Mouse (Mus musculus) embryonic facial prominence, embryonic 14.5 days (tissue): Measurements from ENCODE around the gene Mst1. TPM values are rescaled to one million over a fixed set of nuclear protein-coding genes. Genes with fewer than 3 reads are reported as not detected.

Experiments
- ATAC-seq: fragments of 200-750 bp; cut with Nextera tagmentation; 2 replicates; pipeline ENCODE4 v1.8.0; 2017; ENCODE audit warnings: low read depth, moderate number of reproducible peaks, moderate TSS enrichment
- DNase-seq: peaks from one replicate; pipeline ENCODE4 v3.0.0-alpha.2; 2015; ENCODE audit warnings: low spot score
- H3K27ac ChIP-seq: fragments of 300-500 bp; sonication (generic); replicated peaks from 2 replicates; pipeline ENCODE4 v1.5.1; 2014; ENCODE audit warnings: low read depth, mild to moderate bottlenecking, low read length, moderate library complexity
- H3K27me3 ChIP-seq: fragments of 300-500 bp; sonication (generic); replicated peaks from 2 replicates; pipeline ENCODE4 v1.6.1; 2014; ENCODE audit warnings: low read length; ENCODE audit not compliant: control insufficient read depth, insufficient read depth
- H3K36me3 ChIP-seq: fragments of 300-500 bp; sonication (generic); 2 replicates; pipeline ENCODE4 v1.6.1; 2014; ENCODE audit warnings: low read length, mixed read lengths; ENCODE audit not compliant: control insufficient read depth, insufficient read depth
- H3K4me1 ChIP-seq: fragments of 300-500 bp; sonication (generic); 2 replicates; pipeline ENCODE4 v1.6.1; 2014; ENCODE audit warnings: antibody characterized with exemption, low read length; ENCODE audit not compliant: control insufficient read depth, insufficient read depth
- H3K4me2 ChIP-seq: fragments of 300-500 bp; sonication (generic); 2 replicates; pipeline ENCODE4 v1.6.1; 2014; ENCODE audit warnings: low read depth, mild to moderate bottlenecking, low read length, moderate library complexity, mixed read lengths
- H3K4me3 ChIP-seq: fragments of 300-500 bp; sonication (generic); 2 replicates; pipeline ENCODE4 v1.5.1; 2014; ENCODE audit warnings: low read depth, mild to moderate bottlenecking, low read length
- H3K9ac ChIP-seq: fragments of 300-500 bp; sonication (generic); 2 replicates; pipeline ENCODE4 v1.6.1; 2014; ENCODE audit warnings: low read depth, mild to moderate bottlenecking, low read length, moderate library complexity, mixed read lengths
- H3K9me3 ChIP-seq: fragments of 300-500 bp; sonication (generic); 2 replicates; pipeline ENCODE4 v1.6.1; 2016; ENCODE audit warnings: low read length; ENCODE audit not compliant: control insufficient read depth
- WGBS: fragments of 180-500 bp; shearing (Covaris S2); extraction: QIAGEN DNeasy Blood & Tissue Kit; methylation state at CpG from one replicate; pipeline ENCODE4 v1.1.7; 2014; 5-methylcytosine and 5-hydroxymethylcytosine counted together
- microRNA-seq: library from miRNA; unstranded; fragments of <30 nt; microRNA quantifications from one replicate; pipeline ENCODE4, GENCODE M21; 2016; ENCODE audit warnings: borderline number of aligned reads
- polyA plus RNA-seq: library from polyadenylated mRNA; unstranded; fragments of >200 nt; fragmentation: Nextera tagmentation; extraction: Ambion mirVana; gene quantifications from 2 replicates; pipeline ENCODE4 v1.2.1, GENCODE M21; 2014

Gene Mst1
- polyA plus RNA-seq, 1 experiment from 2014 or later: 0.89 TPM

DNA sequence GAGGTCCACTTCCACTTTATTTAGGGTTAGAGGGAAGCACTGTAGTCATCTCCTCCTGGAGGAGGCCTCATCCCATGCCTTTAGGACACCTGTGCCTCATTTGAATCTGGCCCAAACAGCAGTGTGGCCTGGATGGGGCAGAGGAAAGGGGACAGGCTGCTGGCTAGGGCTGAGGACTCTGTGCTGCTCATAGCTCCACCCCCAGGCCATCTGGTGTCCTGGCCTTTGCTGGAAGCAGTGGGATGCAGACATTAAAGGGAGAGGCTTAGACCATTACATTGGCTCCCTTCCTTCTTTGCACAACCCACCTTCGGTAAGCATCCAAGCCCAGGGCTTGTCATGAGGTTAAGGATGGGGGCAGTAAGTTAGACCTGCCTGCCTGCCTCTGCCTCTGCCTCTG, 53.2 kb downstream of the Mst1 start:
- H3K27me3 ChIP-seq: no peaks in the 10 kb centered on the region
- no peak overlapping the region for H3K4me3 ChIP-seq
- H3K4me2 ChIP-seq: no peak overlapping the region
- no peak overlapping the region for H3K9ac ChIP-seq
- ATAC-seq (no peak), DNase-seq (no peak)
- no peak overlapping the region for H3K27ac ChIP-seq
- no CpG with 5 or more reads among the region's 1 CpGs for WGBS
- no peaks in the 10 kb centered on the region for H3K36me3 ChIP-seq
- H3K9me3 ChIP-seq: no peaks in the 10 kb centered on the region
- no peaks in the 10 kb centered on the region for H3K4me1 ChIP-seq

Small RNA genes lying within 50 kb of the gene (microRNA-seq; reads per million reads assigned to microRNA genes)
- gene Gm47303 (not detected), gene Mir7088 (not detected)

Other genes starting within 250 kb of the Mst1 start
- 52.2 and 61.0 TPM in 2 replicates for gene Rbm6, start 207.2 kb upstream of the Mst1 start, polyA plus RNA-seq
- 11.4 and 11.8 TPM in 2 replicates for gene Mon1a, start 192.3 kb upstream of the Mst1 start, polyA plus RNA-seq
- 2.8 and 3.1 TPM in 2 replicates for gene Mst1r, start 173.6 kb upstream of the Mst1 start, polyA plus RNA-seq
- not detected in 2 replicates for gene Actl11, start 152.0 kb upstream of the Mst1 start, polyA plus RNA-seq
- 2.2 and 2.6 TPM in 2 replicates for gene Camkv, start 144.8 kb upstream of the Mst1 start, polyA plus RNA-seq
- gene Traip, start 130.3 kb upstream of the Mst1 start, polyA plus RNA-seq: 15.5 and 23.4 TPM in 2 replicates
- 25.5 and 28.1 TPM in 2 replicates for gene Uba7, start 104.9 kb upstream of the Mst1 start, polyA plus RNA-seq
- gene Gm20661, start 97.4 kb upstream of the Mst1 start, polyA plus RNA-seq: 5.9 and 6.9 TPM in 2 replicates
- 77.7 and 84.8 TPM in 2 replicates for gene Inka1, start 94.6 kb upstream of the Mst1 start, polyA plus RNA-seq
- 8.6 and 12.5 TPM in 2 replicates for gene Cdhr4, start 87.9 kb upstream of the Mst1 start, polyA plus RNA-seq
- 0.56 TPM in 1 of 2 replicates, not detected in the other for gene Gm20662, start 84.1 kb upstream of the Mst1 start, polyA plus RNA-seq
- gene Ip6k1, start 77.9 kb upstream of the Mst1 start, polyA plus RNA-seq: 29.0 and 31.5 TPM in 2 replicates
- gene Gmppb, start 31.2 kb upstream of the Mst1 start, polyA plus RNA-seq: 36.6 and 37.0 TPM in 2 replicates
- 4.1 and 4.6 TPM in 2 replicates for gene Amigo3, start 27.3 kb upstream of the Mst1 start, polyA plus RNA-seq
- 22.9 and 30.2 TPM in 2 replicates for gene Rnf123, start 2.9 kb downstream of the Mst1 start, polyA plus RNA-seq
- 39.9 and 48.6 TPM in 2 replicates for gene Apeh, start 14.2 kb downstream of the Mst1 start, polyA plus RNA-seq
- gene Bsn, start 109.9 kb downstream of the Mst1 start, polyA plus RNA-seq: 1.1 TPM in 2 replicates
- 101 and 107 TPM in 2 replicates for gene Dag1, start 183.5 kb downstream of the Mst1 start, polyA plus RNA-seq
- 38.6 and 38.9 TPM in 2 replicates for gene Nicn1, start 210.0 kb downstream of the Mst1 start, polyA plus RNA-seq
- gene Amt, start 216.4 kb downstream of the Mst1 start, polyA plus RNA-seq: 6.1 and 6.2 TPM in 2 replicates
- 326 and 351 TPM in 2 replicates for gene Rhoa, start 225.7 kb downstream of the Mst1 start, polyA plus RNA-seq
- 38.2 and 47.8 TPM in 2 replicates for gene Tcta, start 225.7 kb downstream of the Mst1 start, polyA plus RNA-seq